Mouse (Mus musculus) kidney, adult 2 months (tissue): ENCODE results near the gene Kank2. TPM values are rescaled to one million over a fixed set of nuclear protein-coding genes. Genes with fewer than 3 reads are reported as not detected.

Source experiments
- DNase-seq: peaks from one replicate; pipeline ENCODE4 v3.0.0; 2021
- H3K27ac ChIP-seq: fragments of 200-500 bp; 2 replicates; pipeline ENCODE4 v1.5.1; 2012; ENCODE audit warnings: low read depth, low read length, control low read depth, inconsistent platforms; ENCODE audit not compliant: insufficient read depth
- H3K27me3 ChIP-seq: fragments of 200-500 bp; replicated peaks from 2 replicates; pipeline ENCODE4 v1.6.1; 2012; ENCODE audit warnings: mild to moderate bottlenecking, moderate library complexity, low read length, inconsistent platforms; ENCODE audit not compliant: control insufficient read depth, insufficient read depth
- H3K36me3 ChIP-seq: fragments of 200-500 bp; 2 replicates; pipeline ENCODE4 v1.6.1; 2012; ENCODE audit warnings: mild to moderate bottlenecking, moderate library complexity, low read length, inconsistent platforms; ENCODE audit not compliant: control insufficient read depth, insufficient read depth
- H3K4me1 ChIP-seq: fragments of 200-500 bp; 2 replicates; pipeline ENCODE4 v1.6.1; 2011; ENCODE audit warnings: low read length; ENCODE audit not compliant: control insufficient read depth, insufficient read depth
- H3K4me3 ChIP-seq: fragments of 200-500 bp; 2 replicates; pipeline ENCODE4 v1.5.1; 2011; ENCODE audit warnings: mild to moderate bottlenecking, low read depth, low read length, control low read depth; ENCODE audit not compliant: insufficient read depth
- CTCF ChIP-seq: fragments of 200-500 bp; conservative IDR thresholded peaks from 2 replicates; pipeline ENCODE4 v1.5.1; 2011; ENCODE audit warnings: low read depth, mild to moderate bottlenecking, control low read depth, low read length, moderate library complexity, mixed read lengths; ENCODE audit not compliant: insufficient read depth, insufficient read length
- POLR2A ChIP-seq: fragments of 200-500 bp; IDR thresholded peaks from one replicate; pipeline ENCODE4 v1.6.1; 2011; ENCODE audit warnings: low read depth, low read length, control low read depth
- WGBS: fragments of 180-500 bp; shearing (Covaris S2); methylation state at CpG from one replicate; pipeline ENCODE4 v1.1.7; 2018; 5-methylcytosine and 5-hydroxymethylcytosine counted together
- polyA plus RNA-seq: library from polyadenylated mRNA; depleted of rRNA; stranded (reverse); fragments of >200 nt; gene quantifications from 2 replicates; pipeline ENCODE4 v1.2.3, GENCODE M21; 2012

Gene Kank2
- polyA plus RNA-seq, 1 experiment, result 21.8 TPM

DNA sequence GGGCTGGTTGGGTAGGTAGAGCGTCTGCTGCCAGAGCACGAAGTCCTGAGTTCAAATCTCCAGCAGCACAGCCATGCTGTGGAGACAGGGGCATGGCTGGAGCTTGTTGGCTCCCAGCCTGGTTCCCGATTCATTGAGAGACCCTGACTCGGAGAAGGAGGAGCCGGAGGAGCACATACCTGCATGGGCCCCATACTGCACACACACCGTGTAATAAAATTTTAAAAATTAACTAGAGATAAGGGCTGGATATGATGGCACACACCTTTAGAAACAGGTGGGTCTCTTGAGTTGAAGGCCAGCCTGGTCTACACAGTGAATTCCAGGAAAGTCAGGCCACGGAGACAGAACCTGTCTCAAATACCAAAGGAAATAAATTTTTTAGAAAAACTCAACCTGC is 64.6 kb downstream of the Kank2 start:
- 97% methylated on average over 7 of the region's 7 CpGs for WGBS
- H3K27me3 ChIP-seq, result no peaks in the 10 kb centered on the region
- no peaks in the 10 kb centered on the region; the same call in none of the 2 replicates for H3K36me3 ChIP-seq
- no peak for DNase-seq
- TF ChIP-seq CTCF (no peak), POLR2A (no peak)
- H3K27ac ChIP-seq, result no peak overlapping the region
- H3K4me1 ChIP-seq, result peaks cover 7% of the 10 kb centered on the region; the same call in 1 of the 2 replicates
- H3K4me3 ChIP-seq, result no peak overlapping the region

DNA sequence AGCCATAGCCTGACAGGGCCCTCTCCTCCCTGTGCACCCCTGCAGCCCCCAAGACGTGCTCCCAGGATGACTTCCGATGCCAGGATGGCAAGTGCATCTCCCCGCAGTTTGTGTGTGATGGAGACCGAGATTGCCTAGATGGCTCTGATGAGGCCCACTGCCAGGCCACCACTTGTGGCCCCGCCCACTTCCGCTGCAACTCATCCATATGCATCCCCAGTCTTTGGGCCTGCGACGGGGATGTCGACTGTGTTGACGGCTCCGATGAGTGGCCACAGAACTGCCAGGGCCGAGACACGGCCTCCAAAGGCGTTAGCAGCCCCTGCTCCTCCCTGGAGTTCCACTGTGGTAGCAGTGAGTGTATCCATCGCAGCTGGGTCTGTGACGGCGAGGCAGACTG is 65.1 kb downstream of the Kank2 start:
- TF ChIP-seq CTCF, result no peak
- no peak for TF ChIP-seq POLR2A
- Histone ChIP-seq H3K27me3 (no peaks in the 10 kb centered on the region), H3K4me1 (peaks cover 7% of the 10 kb centered on the region; the same call in 1 of the 2 replicates), H3K27ac (no peak overlapping the region), H3K36me3 (no peaks in the 10 kb centered on the region; the same call in 1 of the 2 replicates), H3K4me3 (no peak overlapping the region)
- DNase-seq, result no peak
- WGBS, result 96% methylated on average over 17 of the region's 17 CpGs

DNA sequence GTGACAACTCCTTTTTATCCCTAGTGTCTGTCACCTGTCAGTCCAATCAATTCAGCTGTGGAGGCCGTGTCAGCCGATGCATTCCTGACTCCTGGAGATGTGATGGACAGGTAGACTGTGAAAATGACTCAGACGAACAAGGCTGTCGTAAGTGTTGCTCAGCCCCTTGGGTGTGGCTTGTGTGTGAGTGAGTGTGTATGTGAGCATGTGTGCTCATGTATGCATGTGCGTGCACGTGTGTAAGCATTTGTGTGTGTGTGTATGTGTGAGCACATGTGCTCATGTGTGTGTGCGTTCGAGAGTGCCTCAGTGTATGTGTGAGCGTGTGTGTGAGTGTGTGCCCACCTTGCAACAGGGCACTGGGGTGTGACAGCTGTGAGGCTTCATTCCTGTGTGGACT is 66.3 kb downstream of the Kank2 start:
- H3K4me3 ChIP-seq, result no peak overlapping the region
- no peaks in the 10 kb centered on the region; the same call in 1 of the 2 replicates for H3K36me3 ChIP-seq
- no peak for DNase-seq
- WGBS, result 93% methylated on average over 9 of the region's 9 CpGs
- no peak overlapping the region for H3K27ac ChIP-seq
- H3K4me1 ChIP-seq, result peaks cover 7% of the 10 kb centered on the region; the same call in 1 of the 2 replicates
- TF ChIP-seq CTCF (no peak), POLR2A (no peak)
- H3K27me3 ChIP-seq, result no peaks in the 10 kb centered on the region

DNA sequence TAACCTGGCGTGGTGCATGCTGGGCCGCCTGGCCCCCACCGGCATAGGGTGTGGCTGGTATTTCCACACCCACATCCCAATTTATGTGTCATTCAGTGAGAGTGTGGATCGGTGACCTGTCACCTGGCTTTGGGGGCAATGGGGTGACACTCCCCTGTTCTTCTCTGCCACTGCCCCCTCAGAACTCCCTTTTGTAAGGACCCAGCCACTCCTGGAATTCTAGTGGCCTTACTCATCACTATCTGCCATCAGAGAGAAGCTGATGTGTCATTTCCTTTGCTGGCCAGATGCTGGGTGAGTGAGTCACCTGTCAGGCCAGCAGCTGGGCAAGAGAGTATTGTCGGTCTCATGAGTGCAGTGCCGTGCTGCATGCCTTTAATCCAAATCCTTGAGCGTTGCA is 69.3 kb downstream of the Kank2 start:
- H3K27ac ChIP-seq, result no peak overlapping the region
- WGBS, result 75% methylated on average over 7 of the region's 7 CpGs
- H3K4me1 ChIP-seq, result no peaks in the 10 kb centered on the region
- no peaks in the 10 kb centered on the region for H3K27me3 ChIP-seq
- DNase-seq, result no peak
- TF ChIP-seq POLR2A (no peak), CTCF (no peak)
- H3K4me3 ChIP-seq, result no peak overlapping the region
- H3K36me3 ChIP-seq, result no peaks in the 10 kb centered on the region

DNA sequence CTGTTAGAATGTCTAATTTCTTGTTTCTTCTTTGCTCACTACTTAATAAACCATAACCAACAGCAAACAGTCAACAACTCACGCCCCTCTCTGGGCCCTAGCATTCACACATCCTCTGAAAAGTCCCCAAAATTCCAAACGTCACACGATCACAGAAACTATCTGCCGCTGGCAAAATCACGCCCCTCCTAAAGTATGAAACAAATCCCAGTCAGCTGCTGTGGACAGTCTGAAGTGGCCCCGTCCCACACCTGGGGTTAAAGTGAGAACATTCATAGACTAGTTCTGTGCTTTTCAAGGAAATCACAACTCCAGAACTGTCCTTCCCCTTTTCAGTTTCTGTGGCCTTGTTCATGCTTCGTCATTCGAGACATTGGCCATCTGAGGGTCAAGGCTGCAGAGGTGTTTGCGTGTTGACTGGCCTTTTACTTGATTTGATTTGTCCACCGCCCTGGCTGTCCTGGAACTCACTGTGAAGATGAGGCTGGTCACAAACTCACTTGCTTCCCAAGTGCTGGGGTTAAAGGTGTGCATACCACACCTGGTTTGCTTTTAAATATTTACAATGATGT is 70.2 kb downstream of the Kank2 start:
- 86% methylated on average over 10 of the region's 10 CpGs for WGBS
- Histone ChIP-seq H3K36me3 (no peaks in the 10 kb centered on the region), H3K27me3 (no peaks in the 10 kb centered on the region), H3K4me1 (no peaks in the 10 kb centered on the region), H3K4me3 (no peak overlapping the region), H3K27ac (no peak overlapping the region)
- DNase-seq, result no peak
- no peak for TF ChIP-seq CTCF
- no peak for TF ChIP-seq POLR2A

DNA sequence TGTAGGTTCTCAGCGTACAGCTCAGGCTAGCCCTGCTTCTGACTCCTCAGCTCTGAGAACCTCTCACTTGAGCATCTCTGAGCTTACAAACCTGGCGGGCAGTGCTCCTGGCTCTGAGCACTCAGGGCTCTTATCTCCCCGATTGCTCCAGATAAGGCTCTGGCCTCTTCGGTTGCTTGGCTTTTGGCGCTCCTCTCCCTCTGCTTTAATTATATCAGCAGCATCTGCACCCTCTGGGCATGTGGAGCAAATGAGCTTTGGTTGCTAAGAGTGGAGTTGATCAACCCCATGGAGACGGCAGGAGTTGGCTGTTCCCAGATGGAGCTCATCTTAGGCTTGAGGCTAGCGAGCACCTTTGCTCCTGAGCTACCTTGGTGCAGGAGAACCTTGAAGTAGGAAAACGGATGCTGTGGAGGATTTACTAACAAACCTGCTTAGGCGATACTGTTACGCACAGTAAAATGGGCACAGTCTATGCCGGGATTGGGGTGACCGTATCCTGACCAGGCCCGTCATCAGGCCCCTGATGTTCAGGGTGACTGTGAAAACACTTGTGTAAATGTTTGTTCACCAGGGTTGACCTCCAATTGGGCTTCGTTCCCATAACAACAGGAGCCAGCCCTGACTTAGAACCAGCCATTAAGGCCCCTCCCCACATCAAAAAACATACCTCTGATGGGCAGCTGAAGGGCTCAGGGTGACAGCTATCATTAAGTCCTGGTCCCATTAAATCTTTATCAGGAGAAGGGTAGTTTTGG is 72.1 kb downstream of the Kank2 start:
- Histone ChIP-seq H3K4me3 (no peak overlapping the region), H3K4me1 (0 out of 2 replicates have a peak, but pooled peaks cover 3% of the 10 kb centered on the region), H3K27ac (no peak overlapping the region), H3K27me3 (no peaks in the 10 kb centered on the region), H3K36me3 (no peaks in the 10 kb centered on the region)
- no peak for DNase-seq
- no peak for TF ChIP-seq POLR2A
- TF ChIP-seq CTCF, result no peak
- WGBS, result 76% methylated on average over 14 of the region's 14 CpGs

DNA sequence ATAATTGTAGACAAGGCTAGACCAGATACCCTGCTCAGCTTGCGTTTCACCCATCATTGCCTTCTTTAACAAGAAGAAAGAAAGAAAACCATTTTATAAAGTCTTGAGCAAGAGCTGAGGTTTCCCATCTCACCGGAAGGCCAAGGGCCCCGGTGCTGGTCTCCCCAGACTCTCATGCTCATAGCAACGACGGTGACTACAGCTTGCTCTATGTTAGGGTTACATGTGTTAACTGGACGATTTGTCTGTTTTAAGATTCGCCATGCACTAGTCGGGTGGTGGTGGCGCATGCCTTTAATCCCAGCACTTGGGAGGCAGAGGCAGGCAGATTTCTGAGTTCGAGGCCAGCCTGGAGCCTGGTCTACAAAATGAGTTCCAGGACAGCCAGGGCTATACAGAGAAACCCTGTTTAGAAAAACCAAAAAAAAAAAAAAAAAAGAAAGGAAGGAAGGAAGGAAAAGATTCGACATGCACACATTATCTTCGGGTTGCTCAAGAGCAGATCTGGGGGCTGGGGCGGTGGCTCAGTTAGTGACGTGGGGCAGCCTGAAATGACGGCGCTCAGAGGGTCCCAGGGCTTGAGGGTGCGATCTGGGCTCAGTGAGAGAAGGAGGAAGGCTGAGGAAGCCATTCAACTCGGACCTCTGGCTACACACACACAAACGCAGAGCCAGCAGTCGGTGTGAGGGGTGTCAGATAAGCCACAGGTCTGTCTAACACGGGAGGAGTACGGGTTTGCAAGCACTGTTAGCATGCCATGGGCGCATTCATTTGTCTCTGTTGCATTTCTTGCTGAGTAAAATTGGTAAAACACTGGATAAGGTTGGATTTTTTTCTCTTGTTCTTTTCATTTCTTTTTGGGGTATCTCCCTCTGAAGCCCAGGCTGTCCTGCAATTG is 73.1 kb downstream of the Kank2 start:
- Histone ChIP-seq H3K4me3 (no peak overlapping the region), H3K27ac (no peak overlapping the region), H3K27me3 (no peaks in the 10 kb centered on the region), H3K4me1 (0 out of 2 replicates have a peak, but pooled peaks cover 3% of the 10 kb centered on the region), H3K36me3 (no peaks in the 10 kb centered on the region)
- DNase-seq, result no peak
- WGBS, result 81% methylated on average over 23 of the region's 23 CpGs
- no peak for TF ChIP-seq CTCF
- TF ChIP-seq POLR2A, result no peak
